27 mouse cellular contexts compared by ENCODE assay signal in the genomic region with DNA sequence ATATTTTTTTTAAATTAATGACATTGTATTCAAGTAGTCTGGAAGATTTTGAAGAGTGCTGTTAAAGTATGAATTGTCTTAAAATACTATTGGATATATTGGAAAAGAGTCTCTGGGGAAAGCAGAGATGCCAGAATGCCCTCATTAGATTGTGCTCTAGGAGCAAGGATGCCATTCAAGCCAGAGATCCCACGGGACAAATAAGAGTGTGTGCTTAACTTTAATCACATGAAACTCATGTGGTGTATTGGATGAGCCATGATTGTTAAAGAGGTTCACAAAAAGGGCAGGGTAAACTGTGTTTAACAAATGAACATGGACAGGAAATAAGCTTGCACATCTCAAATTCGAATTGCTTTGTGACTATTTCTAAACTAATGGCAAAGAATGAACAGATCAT.
DNase-seq lines count a peak whose midpoint lies in the region; ATAC-seq and TF ChIP-seq lines count a peak whose summit lies in the region.
"Had no signal": no experiment of that assay in that cellular context is flagged by ENCODE, and none has a peak within 500 bp of the region (broad histone marks: within the 10 kb centered on the region; RNA-seq: fewer than 3 reads in every experiment).

No protein-coding gene starts in this region.

- no peaks in the 10 kb centered on the region for H3K27me3 ChIP-seq in hindbrain, embryonic 11.5 days (ENCODE audit: control insufficient read depth, insufficient read depth, low read length)
- no peaks in the 10 kb centered on the region for H3K27me3 ChIP-seq in hindbrain, postnatal 0 days (ENCODE audit: insufficient read depth, low read length)
- H3K27me3 ChIP-seq in neural tube, embryonic 11.5 days (ENCODE audit: control insufficient read depth, insufficient read depth, low read length), result no peaks in the 10 kb centered on the region
- H3K27me3 ChIP-seq: embryonic facial prominence, embryonic 13.5 days; forebrain, embryonic 13.5 days; heart, embryonic 13.5 days; hindbrain, embryonic 12.5 days; hindbrain, embryonic 15.5 days had no signal

- H3K27ac ChIP-seq in hindbrain, embryonic 11.5 days (ENCODE audit: low read depth, low read length), result no peak overlapping the region
- H3K27ac ChIP-seq in hindbrain, postnatal 0 days, result no peak overlapping the region
- no peak overlapping the region for H3K27ac ChIP-seq in neural tube, embryonic 11.5 days (ENCODE audit: low read depth, low read length)
- H3K27ac ChIP-seq: embryonic facial prominence, embryonic 13.5 days; forebrain, embryonic 10.5 days; forebrain, embryonic 13.5 days; heart, adult 2 months; heart, embryonic 10.5 days; heart, embryonic 13.5 days; hindbrain, embryonic 12.5 days; hindbrain, embryonic 15.5 days had no signal

- no peaks in the 10 kb centered on the region for H3K36me3 ChIP-seq in hindbrain, embryonic 11.5 days (ENCODE audit: control insufficient read depth, insufficient read depth, low read length)
- no peaks in the 10 kb centered on the region for H3K36me3 ChIP-seq in hindbrain, postnatal 0 days (ENCODE audit: insufficient read depth, low read length)
- H3K36me3 ChIP-seq in neural tube, embryonic 11.5 days (ENCODE audit: control insufficient read depth, insufficient read depth, low read length), result no peaks in the 10 kb centered on the region
- H3K36me3 ChIP-seq: embryonic facial prominence, embryonic 13.5 days; forebrain, embryonic 10.5 days; heart, embryonic 10.5 days; heart, embryonic 13.5 days; hindbrain, embryonic 12.5 days; hindbrain, embryonic 15.5 days had no signal

- no peak overlapping the region for H3K9ac ChIP-seq in hindbrain, embryonic 11.5 days (ENCODE audit: low read depth, low read length)
- no peak overlapping the region for H3K9ac ChIP-seq in hindbrain, postnatal 0 days (replicated peaks; ENCODE audit: low read length)
- H3K9ac ChIP-seq in neural tube, embryonic 11.5 days (ENCODE audit: low read length), result no peak overlapping the region
- H3K9ac ChIP-seq: embryonic facial prominence, embryonic 13.5 days; forebrain, embryonic 13.5 days; heart, embryonic 13.5 days; hindbrain, embryonic 12.5 days; hindbrain, embryonic 15.5 days had no signal

- H3K4me1 ChIP-seq in hindbrain, embryonic 11.5 days (replicated peaks; ENCODE audit: control insufficient read depth, insufficient read depth, low read length), result no peaks in the 10 kb centered on the region
- H3K4me1 ChIP-seq in hindbrain, postnatal 0 days (ENCODE audit: insufficient read depth, low read length), result no peaks in the 10 kb centered on the region
- H3K4me1 ChIP-seq in neural tube, embryonic 11.5 days (ENCODE audit: control insufficient read depth, insufficient read depth, low read length), result no peaks in the 10 kb centered on the region
- H3K4me1 ChIP-seq: embryonic facial prominence, embryonic 13.5 days; forebrain, embryonic 10.5 days; forebrain, embryonic 13.5 days; heart, embryonic 10.5 days; heart, embryonic 13.5 days; hindbrain, embryonic 12.5 days; hindbrain, embryonic 15.5 days had no signal

- no peak overlapping the region for H3K4me3 ChIP-seq in hindbrain, embryonic 11.5 days (ENCODE audit: low read depth, low read length)
- no peak overlapping the region for H3K4me3 ChIP-seq in hindbrain, postnatal 0 days (ENCODE audit: low read length)
- H3K4me3 ChIP-seq in neural tube, embryonic 11.5 days (ENCODE audit: low read depth, low read length), result no peak overlapping the region
- H3K4me3 ChIP-seq: embryonic facial prominence, embryonic 13.5 days; forebrain, embryonic 10.5 days; forebrain, embryonic 13.5 days; heart, adult 2 months; heart, embryonic 10.5 days; heart, embryonic 13.5 days; hindbrain, embryonic 12.5 days; hindbrain, embryonic 15.5 days had no signal

- TF ChIP-seq CTCF in hindbrain, postnatal 0 days (IDR thresholded peaks at IDR 0.05; ENCODE audit: low read depth), result no peak
- no peak for TF ChIP-seq CTCF in brain, embryonic 14.5 days (IDR thresholded peaks at IDR 0.05; ENCODE audit: borderline replicate concordance, extremely low read depth, insufficient read depth, insufficient read length)

- TF ChIP-seq POLR2A in brain, embryonic 14.5 days (IDR thresholded peaks at IDR 0.05; ENCODE audit: borderline replicate concordance, extremely low read depth, insufficient read depth, insufficient read length, poor library complexity, severe bottlenecking), result no peak

- 67% methylated on average over 2 of the region's 2 CpGs for WGBS in hindbrain, embryonic 11.5 days
- WGBS in hindbrain, postnatal 0 days, result 70% methylated on average over 2 of the region's 2 CpGs
- WGBS in neural tube, embryonic 11.5 days, result 81% methylated on average over 2 of the region's 2 CpGs

- H3K4me2 ChIP-seq in hindbrain, embryonic 11.5 days (replicated peaks; ENCODE audit: low read depth, low read length), result no peak overlapping the region
- H3K4me2 ChIP-seq in hindbrain, postnatal 0 days (ENCODE audit: low read depth, low read length), result no peak overlapping the region
- H3K4me2 ChIP-seq in neural tube, embryonic 11.5 days (ENCODE audit: low read depth), result no peak overlapping the region
- H3K4me2 ChIP-seq: embryonic facial prominence, embryonic 13.5 days; forebrain, embryonic 13.5 days; heart, embryonic 13.5 days; hindbrain, embryonic 12.5 days; hindbrain, embryonic 15.5 days had no signal

- peak; percentile 7 for DNase-seq in embryo, embryonic 10.5 days (ENCODE audit: low spot score)
- no peak for DNase-seq in embryo, embryonic 9.5 days (ENCODE audit: extremely low spot score)
- peak; percentile 12 for DNase-seq in hindbrain, embryonic 11.5 days (ENCODE audit: low spot score)
- DNase-seq in hindbrain, postnatal 0 days (ENCODE audit: low spot score), result no peak
- DNase-seq in neural tube, embryonic 11.5 days (ENCODE audit: low spot score), result no peak
- no peak for DNase-seq in neural tube, embryonic 10.5 days (ENCODE audit: extremely low spot score, low spot score)
- peak; percentile 16 for DNase-seq in brain, embryonic 14.5 days (ENCODE audit: low read depth)
- DNase-seq: adrenal gland, adult 8-10 months; adrenal gland, postnatal 25 days; cerebellum, adult 18-20 months; cerebellum, adult 9-10 months; cerebellum, postnatal 14 days; gastrocnemius, postnatal 10 days; gastrocnemius, postnatal 36 days; heart, adult 2 months; heart, postnatal 14 days; heart, postnatal 4 days had no signal

- H3K9me3 ChIP-seq in hindbrain, embryonic 11.5 days (ENCODE audit: control insufficient read depth, low read length), result no peaks in the 10 kb centered on the region
- H3K9me3 ChIP-seq in hindbrain, postnatal 0 days (ENCODE audit: low read length), result no peaks in the 10 kb centered on the region
- no peaks in the 10 kb centered on the region for H3K9me3 ChIP-seq in neural tube, embryonic 11.5 days (ENCODE audit: control insufficient read depth, low read length)
- H3K9me3 ChIP-seq: embryonic facial prominence, embryonic 13.5 days; forebrain, embryonic 10.5 days; forebrain, embryonic 13.5 days; heart, embryonic 10.5 days; heart, embryonic 13.5 days; hindbrain, embryonic 12.5 days; hindbrain, embryonic 15.5 days had no signal

- ATAC-seq in hindbrain, embryonic 11.5 days (ENCODE audit: low FRiP score), result peak; percentile 53; the same call in 1 of the 2 replicates
- no peak for ATAC-seq in hindbrain, postnatal 0 days
- ATAC-seq in neural tube, embryonic 11.5 days (ENCODE audit: insufficient read depth, low FRiP score, low TSS enrichment), result peak; percentile 55; the same call in 1 of the 2 replicates
- no peak for ATAC-seq in megakaryocyte, adult 5-6 weeks (ENCODE audit: poor library complexity, severe bottlenecking)
- ATAC-seq: activated CD4-positive, CD25-positive, alpha-beta regulatory T cell, adult 4 months; forebrain, embryonic 13.5 days; forebrain, embryonic 16.5 days had no signal

Comparison
In these comparisons a context has a peak if more than half of its experiments do, and no peak if none do; other contexts are left out.
1. DNase-seq: peak in embryo, embryonic 10.5 days (single experiment), hindbrain, embryonic 11.5 days (single experiment) and brain, embryonic 14.5 days (single experiment); none in embryo, embryonic 9.5 days (single experiment), hindbrain, postnatal 0 days (single experiment), neural tube, embryonic 11.5 days (single experiment) and neural tube, embryonic 10.5 days (single experiment).
2. ATAC-seq: peak in hindbrain, embryonic 11.5 days (single experiment) and neural tube, embryonic 11.5 days (single experiment); none in hindbrain, postnatal 0 days (single experiment) and megakaryocyte, adult 5-6 weeks (single experiment).